Mouse (Mus musculus) midbrain, embryonic 16.5 days (tissue): ENCODE measurements around the gene Man1a. TPM values are rescaled to one million over a fixed set of nuclear protein-coding genes. Genes with fewer than 3 reads are reported as not detected.

Experiments used
- ATAC-seq: fragments of 200-750 bp; cut with Nextera tagmentation; 2 replicates; pipeline ENCODE4 v1.8.0; 2017; ENCODE audit warnings: moderate TSS enrichment
- H3K27ac ChIP-seq: fragments of 300-500 bp; sonication (generic); 2 replicates; pipeline ENCODE4 v1.5.1; 2014; ENCODE audit warnings: mild to moderate bottlenecking, low read length, mixed read lengths
- H3K27me3 ChIP-seq: fragments of 300-500 bp; sonication (generic); 2 replicates; pipeline ENCODE4 v1.6.1; 2014; ENCODE audit warnings: low read depth, low read length, mixed read lengths; ENCODE audit not compliant: control insufficient read depth, insufficient read depth
- H3K36me3 ChIP-seq: fragments of 300-500 bp; sonication (generic); 2 replicates; pipeline ENCODE4 v1.6.1; 2014; ENCODE audit warnings: mild to moderate bottlenecking, low read length, moderate library complexity, mixed read lengths; ENCODE audit not compliant: control insufficient read depth, insufficient read depth
- H3K4me1 ChIP-seq: fragments of 300-500 bp; sonication (generic); 2 replicates; pipeline ENCODE4 v1.6.1; 2014; ENCODE audit warnings: mild to moderate bottlenecking, low read length, mixed read lengths; ENCODE audit not compliant: control insufficient read depth, insufficient read depth
- H3K4me2 ChIP-seq: fragments of 300-500 bp; sonication (generic); 2 replicates; pipeline ENCODE4 v1.6.1; 2014; ENCODE audit warnings: mild to moderate bottlenecking, low read length, mixed read lengths
- H3K4me3 ChIP-seq: fragments of 300-500 bp; sonication (generic); 2 replicates; pipeline ENCODE4 v1.5.1; 2014; ENCODE audit warnings: low read depth, mild to moderate bottlenecking, low read length, moderate library complexity, mixed read lengths
- H3K9ac ChIP-seq: fragments of 300-500 bp; sonication (generic); 2 replicates; pipeline ENCODE4 v1.6.1; 2014; ENCODE audit warnings: low read depth, low read length, mixed read lengths
- H3K9me3 ChIP-seq: fragments of 300-500 bp; sonication (generic); replicated peaks from 2 replicates; pipeline ENCODE4 v1.6.1; 2014; ENCODE audit warnings: mild to moderate bottlenecking, low read length, mixed read lengths; ENCODE audit not compliant: control insufficient read depth, poor library complexity, severe bottlenecking
- WGBS: fragments of 180-500 bp; shearing (Covaris S2); extraction: QIAGEN DNeasy Blood & Tissue Kit; methylation state at CpG from one replicate; pipeline ENCODE4 v1.1.7; 2014; 5-methylcytosine and 5-hydroxymethylcytosine counted together
- polyA plus RNA-seq: library from polyadenylated mRNA; unstranded; fragments of >200 nt; fragmentation: Nextera tagmentation; extraction: Ambion mirVana; gene quantifications from 2 replicates; pipeline ENCODE4 v1.2.1, GENCODE M21; 2015

Gene Man1a
- polyA plus RNA-seq, 1 experiment from 2014 or later: 4.7 TPM

DNA sequence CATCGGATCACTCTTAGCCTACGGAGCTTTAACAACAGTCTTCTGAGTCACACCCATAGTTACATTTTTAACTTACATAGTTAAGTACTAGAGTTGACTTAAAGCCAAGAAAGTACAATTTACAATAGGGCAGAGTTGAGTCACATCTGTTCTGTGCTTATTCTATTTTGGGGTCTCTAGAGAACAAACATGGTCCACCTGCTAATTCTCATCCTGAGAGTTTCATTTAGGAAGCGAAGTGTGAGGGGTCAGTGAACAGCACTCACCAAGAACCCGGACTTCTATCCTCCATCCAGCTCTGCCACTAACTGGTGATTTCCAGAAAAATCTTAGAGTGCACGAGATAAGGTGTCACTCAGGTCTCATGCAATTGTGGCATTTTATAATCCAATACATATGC is 7.0 kb downstream of the Man1a start:
- H3K36me3 ChIP-seq: no peaks in the 10 kb centered on the region
- ATAC-seq: no peak
- no peak overlapping the region for H3K4me2 ChIP-seq
- H3K4me1 ChIP-seq: no peaks in the 10 kb centered on the region
- H3K4me3 ChIP-seq: no peak overlapping the region
- H3K27ac ChIP-seq: no peak overlapping the region
- 97% methylated on average over 5 of the region's 5 CpGs for WGBS
- no peaks in the 10 kb centered on the region for H3K9me3 ChIP-seq
- no peaks in the 10 kb centered on the region for H3K27me3 ChIP-seq
- H3K9ac ChIP-seq: no peak overlapping the region

- Histone ChIP-seq H3K4me2 (no peak overlapping the region), H3K27ac (no peak overlapping the region), H3K4me1 (no peaks in the 10 kb centered on the region), H3K36me3 (no peaks in the 10 kb centered on the region), H3K4me3 (no peak overlapping the region), H3K27me3 (no peaks in the 10 kb centered on the region), H3K9ac (no peak overlapping the region), H3K9me3 (no peaks in the 10 kb centered on the region)
- no peak for ATAC-seq
These were observed 9.7 kb downstream of the Man1a start for GRCm38 (mm10) chr10:54066683-54067082.

DNA sequence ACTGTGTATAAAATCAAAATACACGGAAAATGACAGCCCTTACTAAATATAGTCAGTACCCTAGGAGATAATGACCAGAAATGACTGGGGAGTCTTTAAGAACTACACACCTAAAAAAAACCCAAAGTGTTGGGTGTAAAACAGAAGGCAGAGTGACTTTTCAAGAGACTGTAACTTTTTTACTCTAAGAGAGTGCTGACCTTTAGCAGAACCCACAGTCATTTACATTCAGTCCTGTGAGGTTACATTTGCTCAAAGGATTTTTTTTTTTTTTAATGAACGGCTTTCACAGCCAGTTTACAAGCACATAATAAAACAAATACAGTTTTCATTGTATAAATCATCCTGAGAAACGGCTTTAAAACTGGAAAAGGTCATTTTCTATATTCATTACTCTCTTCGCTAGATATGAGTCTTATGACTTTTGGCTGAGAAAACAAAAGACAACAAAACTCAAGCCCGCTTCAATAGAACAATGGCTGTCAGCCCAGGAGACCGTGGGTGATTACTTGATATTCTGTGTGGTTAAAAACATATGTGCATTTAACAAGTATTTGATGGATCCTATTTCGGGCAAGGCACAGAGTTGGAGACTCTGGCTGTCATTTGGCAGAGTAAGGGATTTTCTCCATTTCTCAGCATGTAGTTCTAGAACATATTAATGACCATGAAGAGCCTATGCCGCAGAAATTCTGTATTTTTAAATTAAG is 12.7 kb downstream of the Man1a start:
- no peak for ATAC-seq
- Histone ChIP-seq H3K27me3 (no peaks in the 10 kb centered on the region), H3K9me3 (no peaks in the 10 kb centered on the region), H3K4me2 (no peak overlapping the region), H3K36me3 (no peaks in the 10 kb centered on the region), H3K4me1 (no peaks in the 10 kb centered on the region), H3K27ac (no peak overlapping the region), H3K9ac (no peak overlapping the region), H3K4me3 (no peak overlapping the region)
- WGBS: 70% methylated on average over 8 of the region's 8 CpGs

DNA sequence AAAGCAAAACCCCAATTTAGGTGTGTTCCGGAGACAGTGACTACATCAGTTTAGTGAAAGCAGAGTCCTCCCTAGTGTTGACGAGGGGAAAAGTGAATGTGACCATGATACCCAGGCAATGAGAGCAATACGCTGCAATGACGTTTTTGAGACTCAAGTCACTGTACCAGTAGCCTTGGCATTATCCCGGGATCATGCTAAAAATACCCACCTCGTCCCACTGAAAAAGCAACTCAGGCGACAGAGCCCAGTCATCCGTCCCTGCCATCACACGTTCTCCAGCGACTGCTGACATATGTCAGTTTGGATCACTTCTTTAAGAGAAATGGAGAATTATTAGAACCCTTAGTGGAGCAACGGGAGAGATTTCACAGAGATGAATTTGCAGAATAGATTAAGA is 13.6 kb downstream of the Man1a start:
- Histone ChIP-seq H3K27me3 (no peaks in the 10 kb centered on the region), H3K9ac (no peak overlapping the region), H3K4me2 (no peak overlapping the region), H3K9me3 (no peaks in the 10 kb centered on the region), H3K4me3 (no peak overlapping the region), H3K27ac (no peak overlapping the region), H3K4me1 (no peaks in the 10 kb centered on the region), H3K36me3 (no peaks in the 10 kb centered on the region)
- WGBS: 89% methylated on average over 11 of the region's 11 CpGs
- no peak for ATAC-seq

- Histone ChIP-seq H3K9me3 (no peaks in the 10 kb centered on the region), H3K36me3 (no peaks in the 10 kb centered on the region), H3K4me2 (no peak overlapping the region), H3K27ac (no peak overlapping the region), H3K9ac (no peak overlapping the region), H3K4me3 (no peak overlapping the region), H3K27me3 (no peaks in the 10 kb centered on the region), H3K4me1 (no peaks in the 10 kb centered on the region)
- peak; percentile 20; the same call in 1 of the 2 replicates for ATAC-seq
- WGBS: 95% methylated on average over 4 of the region's 4 CpGs
These were observed 15.2 kb downstream of the Man1a start for GRCm38 (mm10) chr10:54061159-54061558.

DNA sequence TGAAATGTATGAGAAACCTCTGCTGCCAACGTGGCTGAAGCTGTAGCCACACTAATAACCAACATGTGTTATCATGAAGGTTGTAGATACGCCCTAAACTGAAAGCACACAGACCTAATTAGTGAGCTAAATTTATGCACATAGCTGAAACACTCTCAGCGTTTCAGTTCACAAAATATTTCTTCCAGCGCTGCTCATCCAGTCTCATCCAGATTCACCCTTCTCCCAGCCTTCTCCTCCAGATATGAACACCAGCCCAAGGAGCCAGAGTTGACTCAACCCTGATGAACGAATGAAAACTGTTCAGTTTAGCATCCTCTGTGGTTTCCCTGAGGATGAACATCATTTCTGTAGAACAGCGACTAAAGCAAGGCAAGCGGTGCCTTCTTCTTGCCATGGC is 15.8 kb downstream of the Man1a start:
- H3K27me3 ChIP-seq: no peaks in the 10 kb centered on the region
- H3K4me3 ChIP-seq: no peak overlapping the region
- H3K4me1 ChIP-seq: no peaks in the 10 kb centered on the region
- H3K4me2 ChIP-seq: no peak overlapping the region
- no peak overlapping the region for H3K27ac ChIP-seq
- no peak overlapping the region for H3K9ac ChIP-seq
- 70% methylated on average over 7 of the region's 7 CpGs for WGBS
- ATAC-seq: no peak
- no peaks in the 10 kb centered on the region for H3K36me3 ChIP-seq
- no peaks in the 10 kb centered on the region for H3K9me3 ChIP-seq

GRCm38 (mm10) chr10:54059679-54060249 is 16.6 kb downstream of the Man1a start:
- Histone ChIP-seq H3K9ac (no peak overlapping the region), H3K4me1 (no peaks in the 10 kb centered on the region), H3K9me3 (no peaks in the 10 kb centered on the region), H3K27me3 (no peaks in the 10 kb centered on the region), H3K4me3 (no peak overlapping the region), H3K4me2 (no peak overlapping the region), H3K27ac (no peak overlapping the region), H3K36me3 (no peaks in the 10 kb centered on the region)
- ATAC-seq: peak; percentile 81
- WGBS: 46% methylated on average over 6 of the region's 6 CpGs

DNA sequence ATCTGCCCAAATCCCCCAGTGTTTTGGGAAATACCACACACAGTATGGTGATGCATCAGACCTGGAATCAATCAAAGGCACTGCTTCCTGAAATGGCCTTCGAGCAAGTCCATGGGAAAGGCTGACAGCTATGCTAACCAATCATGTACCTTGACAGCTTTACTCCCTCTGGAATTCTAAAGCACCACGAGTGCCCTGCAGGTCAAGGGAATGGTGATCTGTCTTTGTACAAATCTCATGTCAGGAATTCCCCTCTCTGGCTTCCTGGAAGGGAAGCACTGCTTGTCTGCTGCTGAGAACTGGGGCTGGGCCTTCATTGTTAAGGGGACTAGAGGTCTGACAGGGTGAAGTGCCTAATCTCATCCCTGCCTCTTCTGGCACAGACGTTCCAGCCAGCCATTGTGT is 17.3 kb downstream of the Man1a start:
- no peaks in the 10 kb centered on the region for H3K4me1 ChIP-seq
- H3K4me3 ChIP-seq: no peak overlapping the region
- no peaks in the 10 kb centered on the region for H3K9me3 ChIP-seq
- no peak overlapping the region for H3K4me2 ChIP-seq
- 11% methylated on average over 3 of the region's 3 CpGs for WGBS
- H3K36me3 ChIP-seq: no peaks in the 10 kb centered on the region
- H3K27me3 ChIP-seq: no peaks in the 10 kb centered on the region
- H3K27ac ChIP-seq: no peak overlapping the region
- no peak for ATAC-seq
- no peak overlapping the region for H3K9ac ChIP-seq

DNA sequence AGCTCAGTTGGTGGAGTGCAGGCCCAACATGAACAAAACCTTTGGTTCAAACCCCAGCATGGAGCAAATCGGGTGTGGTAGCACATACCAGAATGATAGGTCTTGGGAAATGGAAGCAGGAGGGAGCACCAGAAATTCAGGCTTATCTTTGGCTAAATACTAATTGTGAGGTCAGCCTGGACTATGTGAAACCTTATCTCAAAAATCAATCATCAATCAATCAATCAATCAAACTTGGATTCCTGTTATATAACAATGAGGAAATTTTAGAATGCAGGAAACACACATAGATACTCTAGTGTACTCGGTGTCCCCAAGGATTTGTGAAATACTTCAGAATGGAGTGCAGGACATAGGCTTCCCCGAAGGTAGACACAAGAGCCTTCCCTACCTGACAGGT is 17.8 kb downstream of the Man1a start:
- H3K36me3 ChIP-seq: no peaks in the 10 kb centered on the region
- H3K4me1 ChIP-seq: no peaks in the 10 kb centered on the region
- H3K4me2 ChIP-seq: no peak overlapping the region
- H3K27me3 ChIP-seq: no peaks in the 10 kb centered on the region
- ATAC-seq: no peak
- WGBS: 86% methylated on average over 3 of the region's 3 CpGs
- no peak overlapping the region for H3K27ac ChIP-seq
- no peak overlapping the region for H3K4me3 ChIP-seq
- H3K9ac ChIP-seq: no peak overlapping the region
- H3K9me3 ChIP-seq: no peaks in the 10 kb centered on the region
